Mouse (Mus musculus) ZHBTc4 (cell line): ENCODE measurements around the gene Dnm3.

Source experiments
- DNase-seq: peaks from one replicate; pipeline ENCODE4 v3.0.0-alpha.2; 2011; ENCODE audit warnings: low read depth, low spot score

Gene Dnm3

DNA sequence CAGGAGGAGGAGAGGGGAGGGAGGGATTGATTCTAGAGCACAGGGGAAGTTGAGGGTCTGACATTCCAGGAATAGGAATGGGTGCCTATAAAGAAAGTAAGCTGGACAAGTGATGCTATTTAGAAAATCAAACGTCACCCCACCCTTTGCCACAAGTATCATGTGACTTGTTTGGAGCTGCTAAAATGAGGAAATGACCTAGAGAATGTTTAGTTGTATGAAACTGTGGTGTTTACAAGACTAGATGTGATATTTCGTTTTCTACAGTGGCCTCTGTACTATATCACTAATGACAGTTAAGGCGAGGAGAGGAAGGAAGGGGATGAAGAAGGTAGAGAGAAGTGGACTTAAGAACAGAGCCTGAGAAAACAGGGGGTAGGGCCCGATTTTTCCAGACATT is 479.1 kb downstream of the Dnm3 start:
- no peak for DNase-seq

DNA sequence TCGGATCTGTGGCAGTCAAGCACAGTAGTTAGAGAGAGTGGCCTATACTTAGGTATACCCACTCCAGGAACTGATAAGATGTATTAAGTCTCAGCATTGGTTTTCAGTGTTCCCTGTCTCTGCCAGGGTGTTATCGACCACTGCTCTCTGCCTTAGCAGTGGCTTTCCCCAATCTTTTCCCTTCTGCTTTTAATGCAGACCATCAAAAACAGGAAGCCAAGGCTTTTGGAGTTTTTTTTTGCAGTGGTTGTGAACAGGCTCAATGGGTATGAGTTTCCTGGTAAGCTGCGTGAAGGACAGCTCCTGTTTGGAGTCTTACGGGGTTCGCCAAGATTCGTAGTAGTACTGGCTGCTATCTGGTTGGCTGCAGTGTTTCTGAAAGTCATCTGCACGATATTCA is 485.4 kb downstream of the Dnm3 start:
- DNase-seq: no peak

- DNase-seq: no peak
Observed at GRCm38 (mm10) chr1:161991846-161992245, 486.0 kb downstream of the Dnm3 start.

- no peak for DNase-seq
Observed at GRCm38 (mm10) chr1:161990684-161991578, 486.9 kb downstream of the Dnm3 start.

- DNase-seq: no peak
Observed at GRCm38 (mm10) chr1:161983979-161984566, 493.8 kb downstream of the Dnm3 start.

GRCm38 (mm10) chr1:161983451-161983850 is 494.4 kb downstream of the Dnm3 start:
- no peak for DNase-seq

GRCm38 (mm10) chr1:161980626-161981298 is 497.1 kb downstream of the Dnm3 start:
- no peak for DNase-seq

DNA sequence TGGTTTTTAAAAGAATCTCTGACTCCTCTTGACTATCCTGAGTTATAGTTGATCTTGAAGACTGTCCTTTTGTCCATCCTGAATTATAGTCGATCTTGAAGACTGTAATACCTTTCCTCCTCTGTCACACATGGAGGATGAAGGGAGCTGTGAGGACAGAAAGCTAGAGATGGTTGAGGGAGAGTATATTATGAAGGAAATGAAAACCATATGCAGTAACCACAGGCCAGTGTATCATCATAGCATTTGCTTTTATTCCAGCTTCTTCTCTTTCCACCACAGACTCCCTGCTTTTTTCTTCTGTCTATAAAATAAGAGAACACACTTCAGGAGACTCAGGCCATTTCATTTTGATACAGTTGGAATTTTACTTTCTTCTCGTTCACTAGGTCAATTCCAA is 497.8 kb downstream of the Dnm3 start:
- DNase-seq: no peak

- DNase-seq: no peak
Observed at GRCm38 (mm10) chr1:161979536-161979935, 498.3 kb downstream of the Dnm3 start, which contains the start of gene 4930558K02Rik. Gene 4930558K02Rik, minus strand, starts transcription at chr1:161979636.

- no peak for DNase-seq
Observed at GRCm38 (mm10) chr1:161978173-161978700, 499.6 kb downstream of the Dnm3 start.

DNA sequence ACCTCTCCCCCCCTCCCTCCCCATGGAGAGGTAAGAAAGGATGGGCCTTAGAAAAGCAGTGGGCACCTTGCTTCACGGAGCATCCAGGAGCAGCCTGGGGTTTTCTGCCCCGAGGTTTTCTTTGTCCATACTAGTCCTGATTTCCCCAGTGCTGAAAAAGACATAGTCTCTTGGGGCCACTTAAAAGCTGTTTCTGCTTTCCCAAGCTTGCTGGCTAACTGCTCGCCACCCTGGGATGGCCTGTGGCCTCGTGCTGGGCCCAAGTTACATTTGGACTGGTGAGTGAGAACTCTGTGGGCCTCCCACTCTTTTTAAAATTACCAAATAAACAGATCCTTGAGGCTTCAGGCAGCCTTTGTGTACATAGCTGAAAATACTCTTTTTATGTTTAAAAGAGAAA is 500.5 kb downstream of the Dnm3 start:
- DNase-seq: no peak

- peak; percentile 88 for DNase-seq
Observed at GRCm38 (mm10) chr1:161976255-161977182, 501.3 kb downstream of the Dnm3 start.

DNA sequence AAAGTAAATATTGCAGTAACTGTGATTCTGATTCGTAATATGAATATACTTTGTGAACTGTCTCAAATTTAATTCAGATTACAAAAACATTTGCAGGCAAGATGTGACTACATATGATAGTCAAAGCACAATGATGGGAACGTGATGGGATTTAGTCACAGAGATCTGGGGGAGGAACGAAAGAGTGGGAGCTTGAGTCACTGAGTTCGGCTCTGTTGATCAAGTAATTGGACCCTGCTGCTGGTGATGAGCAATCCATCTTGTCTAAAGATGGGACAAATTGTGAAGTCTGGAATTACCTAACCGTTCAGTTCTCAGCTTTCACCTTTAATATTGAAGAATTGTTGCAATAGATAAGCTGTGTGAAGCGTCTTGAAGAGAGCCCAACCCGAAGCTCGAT is 505.6 kb downstream of the Dnm3 start:
- DNase-seq: no peak

DNA sequence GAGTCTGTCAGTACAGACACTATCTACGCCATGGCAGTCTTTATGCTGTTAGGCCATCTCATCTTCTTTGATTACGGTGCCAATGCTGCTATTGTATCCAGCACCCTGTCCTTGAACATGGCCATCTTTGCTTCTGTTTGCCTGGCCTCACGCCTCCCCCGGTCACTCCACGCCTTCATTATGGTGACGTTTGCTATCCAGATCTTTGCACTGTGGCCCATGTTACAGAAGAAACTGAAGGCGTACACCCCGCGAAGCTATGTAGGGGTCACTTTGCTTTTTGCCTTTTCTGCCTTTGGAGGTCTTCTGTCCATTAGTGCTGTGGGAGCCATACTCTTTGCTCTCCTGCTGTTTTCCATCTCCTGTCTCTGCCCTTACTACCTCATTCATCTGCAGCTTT is 507.0 kb downstream of the Dnm3 start:
- no peak for DNase-seq

DNA sequence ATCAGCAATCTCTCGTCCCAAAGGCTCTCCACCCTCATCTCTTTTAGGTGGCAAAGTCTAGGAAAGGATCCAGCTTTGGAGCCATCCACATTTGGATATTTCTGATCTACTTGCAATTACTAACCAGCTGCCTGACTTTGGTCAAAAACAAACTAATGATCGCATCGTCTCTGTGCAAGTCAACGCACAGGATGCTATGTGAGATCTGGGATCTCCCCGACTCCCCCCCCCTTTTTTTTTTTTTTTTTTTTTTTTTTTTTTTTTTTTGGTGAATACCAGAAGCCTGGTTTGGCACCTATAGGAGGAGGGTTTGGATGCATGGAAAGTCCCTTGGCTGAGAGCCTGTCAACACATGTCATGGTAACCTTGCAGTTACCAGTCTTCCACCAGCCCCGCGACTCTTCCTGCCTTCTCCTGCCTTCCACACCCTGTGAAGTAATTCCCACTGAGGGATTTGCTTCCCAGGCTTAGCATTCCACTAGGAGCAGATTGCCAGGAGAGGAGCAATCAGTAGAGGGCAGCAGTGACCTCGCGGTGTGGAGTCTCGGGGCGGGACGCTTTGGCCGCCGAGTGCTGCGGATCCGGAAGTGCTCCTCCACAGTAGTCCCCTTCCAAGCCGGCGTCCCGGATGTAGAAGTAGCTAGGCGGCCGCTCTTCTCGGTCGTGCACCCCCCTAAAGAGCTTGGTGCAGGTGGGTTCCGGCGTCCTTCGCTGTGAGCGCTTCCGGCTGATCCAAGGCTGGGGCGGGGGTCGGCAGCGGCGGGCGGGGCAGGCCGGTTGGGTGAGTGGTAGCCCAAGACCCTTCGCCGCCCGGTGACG is 509.0 kb downstream of the Dnm3 start, which contains the start of gene Pigc:
Pigc (plus strand) TSS at position 598 of the 819 bp plus-strand sequence.
- DNase-seq: peak; percentile 98

- no peak for DNase-seq
Observed at GRCm38 (mm10) chr1:161967936-161968335, 509.9 kb downstream of the Dnm3 start.

DNA sequence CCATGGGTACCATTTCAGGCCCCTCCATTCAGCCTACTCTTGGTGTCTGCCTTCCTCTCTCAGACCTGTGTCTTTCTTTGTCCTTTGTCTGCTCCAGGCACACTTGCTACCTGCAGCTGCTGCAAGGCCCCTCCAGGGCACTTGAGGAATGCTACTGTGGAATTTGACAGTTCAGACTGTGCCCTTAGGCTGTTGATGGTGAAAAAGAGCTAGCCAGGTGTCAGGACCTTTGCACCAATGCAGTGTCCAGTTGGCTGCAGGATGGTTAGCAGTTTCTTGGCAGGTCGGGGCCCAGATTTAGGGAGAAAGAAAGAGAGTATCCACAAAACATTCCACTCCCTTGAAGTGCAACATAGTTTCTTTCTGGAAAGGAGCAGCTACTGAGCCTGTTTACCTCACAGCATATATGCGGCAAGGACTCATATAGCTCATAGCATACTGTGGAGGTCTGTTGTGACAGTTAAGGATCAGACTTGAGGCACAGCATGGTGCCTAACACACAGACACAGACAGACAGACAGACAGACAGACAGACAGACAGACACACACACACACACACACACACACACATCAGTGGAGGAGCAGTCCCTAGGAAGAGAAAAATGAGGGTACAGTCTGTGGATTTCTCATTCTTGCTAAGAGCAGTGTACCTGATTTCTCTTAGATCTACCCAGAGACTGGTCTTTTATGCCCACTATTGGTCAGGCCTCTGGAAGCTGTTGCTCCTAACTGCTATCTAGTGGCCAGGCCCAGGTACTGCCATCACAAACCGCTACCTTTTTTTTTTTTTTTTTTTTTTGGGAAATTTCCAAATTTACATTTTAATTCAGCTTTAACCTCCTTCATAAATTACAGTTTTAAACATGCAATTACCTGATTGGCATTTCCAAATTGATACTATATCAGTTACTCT is 515.1 kb downstream of the Dnm3 start:
- DNase-seq: peak; percentile 64

DNA sequence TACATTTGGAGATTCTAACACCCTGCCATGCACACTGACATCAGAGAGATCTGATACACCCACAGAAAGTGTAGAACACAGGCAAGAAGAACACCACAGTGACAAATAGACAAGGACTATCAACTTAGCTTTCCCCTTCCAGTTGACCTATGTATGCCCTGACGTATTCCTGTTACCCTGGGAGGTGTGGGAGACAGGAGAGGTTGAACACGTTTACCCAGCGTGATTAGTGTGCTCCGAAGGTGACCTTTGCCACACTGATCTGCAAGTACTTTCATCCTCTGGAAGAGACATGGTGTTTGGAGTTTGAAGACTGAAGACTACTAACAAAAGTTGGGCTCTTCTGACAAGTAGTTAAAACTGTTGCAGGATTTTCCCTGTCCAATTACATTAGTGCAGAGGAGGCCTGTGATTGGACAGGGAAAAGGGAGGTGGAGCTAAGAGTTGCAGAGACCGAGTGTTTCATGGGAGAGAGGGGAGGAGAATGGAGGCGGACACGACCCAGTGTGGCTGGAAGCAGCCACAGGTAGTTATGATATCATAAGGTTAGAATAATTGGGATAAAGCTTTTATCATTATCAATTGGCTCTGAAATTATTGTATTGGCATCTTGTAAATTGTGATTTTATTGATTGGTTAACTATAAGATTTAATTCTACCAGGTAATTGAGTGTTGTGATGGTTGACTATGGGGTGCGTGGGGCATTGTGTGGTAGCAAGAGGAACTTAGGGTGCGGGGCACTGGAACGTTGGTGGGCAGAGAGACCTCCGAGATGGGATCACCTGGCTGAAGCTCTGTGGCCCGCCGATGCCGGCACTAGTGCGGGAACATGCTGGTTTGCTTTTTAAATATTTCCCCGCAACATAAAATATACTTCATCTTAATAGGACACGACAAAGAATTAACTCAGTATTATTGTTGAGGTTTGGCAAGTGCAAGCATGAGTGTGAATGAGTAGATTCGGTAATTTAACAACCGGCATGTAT is 519.6 kb downstream of the Dnm3 start:
- no peak for DNase-seq
